Mouse (Mus musculus) stomach, embryonic 14.5 days (tissue): Measurements from ENCODE around the gene D930048N14Rik. TPM values are rescaled to one million over a fixed set of nuclear protein-coding genes. Genes with fewer than 3 reads are reported as not detected.
"Not testable (repeated sequence)": the region's sequence is repeated elsewhere in the genome, so short reads cannot be mapped to it uniquely, and the experiment has no call there.

Experiments
- ATAC-seq: fragments of 200-750 bp; cut with Nextera tagmentation; 2 replicates; pipeline ENCODE4 v1.8.0; 2017; ENCODE audit warnings: low read depth, moderate TSS enrichment; ENCODE audit not compliant: insufficient number of reproducible peaks, insufficient read depth, low FRiP score
- H3K27ac ChIP-seq: fragments of 300-500 bp; sonication (generic); 2 replicates; pipeline ENCODE4 v1.5.1; 2014; ENCODE audit warnings: mild to moderate bottlenecking, low read length, moderate library complexity, mixed read lengths
- H3K27me3 ChIP-seq: fragments of 300-500 bp; sonication (generic); 2 replicates; pipeline ENCODE4 v1.6.1; 2014; ENCODE audit warnings: low read length, control low read depth, mixed read lengths; ENCODE audit not compliant: control insufficient read depth, insufficient read depth
- H3K36me3 ChIP-seq: fragments of 300-500 bp; sonication (generic); 2 replicates; pipeline ENCODE4 v1.6.1; 2014; ENCODE audit warnings: mild to moderate bottlenecking, control low read depth, low read length, moderate library complexity, mixed read lengths; ENCODE audit not compliant: control insufficient read depth, insufficient read depth
- H3K4me1 ChIP-seq: fragments of 300-500 bp; sonication (generic); 2 replicates; pipeline ENCODE4 v1.6.1; 2014; ENCODE audit warnings: low read length, control low read depth, mixed read lengths; ENCODE audit not compliant: control insufficient read depth, insufficient read depth
- H3K4me2 ChIP-seq: fragments of 300-500 bp; sonication (generic); replicated peaks from 2 replicates; pipeline ENCODE4 v1.6.1; 2014; ENCODE audit warnings: low read depth, low read length, control low read depth
- H3K4me3 ChIP-seq: fragments of 300-500 bp; sonication (generic); 2 replicates; pipeline ENCODE4 v1.5.1; 2014; ENCODE audit warnings: low read depth, low read length, control low read depth
- H3K9ac ChIP-seq: fragments of 300-500 bp; sonication (generic); replicated peaks from 2 replicates; pipeline ENCODE4 v1.6.1; 2014; ENCODE audit warnings: low read depth, mild to moderate bottlenecking, control low read depth, low read length, moderate library complexity, mixed read lengths
- H3K9me3 ChIP-seq: fragments of 300-500 bp; sonication (generic); 2 replicates; pipeline ENCODE4 v1.6.1; 2016; ENCODE audit warnings: low read depth, low read length, control low read depth; ENCODE audit not compliant: control insufficient read depth
- whole genome bisulfite sequencing: fragments of 180-500 bp; shearing (Covaris S2); extraction: QIAGEN DNeasy Blood & Tissue Kit; methylation state at CpG from one replicate; pipeline ENCODE4 v1.1.7; 2014; 5-methylcytosine and 5-hydroxymethylcytosine counted together
- polyA plus RNA-seq: library from polyadenylated mRNA; unstranded; fragments of >200 nt; fragmentation: Nextera tagmentation; extraction: Ambion mirVana; gene quantifications from 2 replicates; pipeline ENCODE4 v1.2.1, GENCODE M21; 2014

Gene D930048N14Rik
- polyA plus RNA-seq, 1 experiment from 2014 or later: 5.2 TPM

DNA sequence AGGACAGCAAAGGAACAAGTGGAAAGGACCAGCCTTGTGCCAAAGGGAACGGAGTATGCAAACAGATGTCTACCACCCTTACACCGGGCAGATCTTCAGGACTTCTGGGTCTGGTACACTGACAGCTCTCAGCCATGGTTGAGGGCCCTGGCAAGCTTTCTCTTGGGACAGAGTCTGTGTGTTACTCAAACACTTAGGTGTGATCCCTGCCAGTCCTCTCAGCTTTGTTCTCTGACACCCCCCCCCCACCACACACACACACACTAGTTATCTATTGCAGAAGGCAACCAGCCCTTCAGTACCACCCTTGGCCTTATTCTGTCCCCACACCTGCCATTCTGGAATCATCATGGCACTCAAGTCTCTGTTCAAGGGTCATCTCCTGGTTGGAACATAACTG is 29.0 kb upstream of the D930048N14Rik start:
- Histone ChIP-seq H3K9ac (no peak overlapping the region), H3K36me3 (peaks cover 32% of the 10 kb centered on the region), H3K9me3 (no peaks in the 10 kb centered on the region), H3K4me2 (no peak overlapping the region), H3K4me1 (peaks cover 6% of the 10 kb centered on the region; the same call in 1 of the 2 replicates), H3K27ac (no peak overlapping the region), H3K27me3 (no peaks in the 10 kb centered on the region), H3K4me3 (no peak overlapping the region)
- WGBS: 92% methylated on average over 2 of the region's 2 CpGs
- no peak for ATAC-seq

DNA sequence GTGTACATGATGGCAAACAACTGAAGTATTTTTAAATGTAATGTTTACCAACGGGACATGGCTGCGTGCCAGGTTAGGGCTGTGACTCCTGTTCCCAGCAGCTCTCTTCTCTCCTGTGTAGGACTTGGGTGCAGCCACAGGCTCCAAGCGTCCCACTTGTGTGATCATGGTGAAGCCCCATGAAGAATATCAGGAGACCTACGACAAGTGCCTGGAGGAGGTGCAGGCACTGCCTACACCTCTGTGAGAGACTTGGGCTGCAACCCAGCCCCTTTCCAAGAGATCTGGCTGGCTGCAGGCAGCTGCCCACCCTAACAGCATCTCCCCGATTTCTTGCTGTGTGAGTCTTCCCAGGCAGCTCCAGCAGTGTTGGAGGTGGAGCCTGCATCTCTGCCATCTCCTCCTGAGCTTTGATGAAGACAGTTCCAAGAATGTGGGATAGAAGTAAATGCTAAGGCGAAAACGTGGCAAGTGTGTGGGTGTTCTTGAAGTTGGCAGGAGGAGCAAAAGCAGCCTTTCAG is 27.7 kb upstream of the D930048N14Rik start:
- Histone ChIP-seq H3K4me3 (no peak overlapping the region), H3K4me2 (no peak overlapping the region), H3K27ac (no peak overlapping the region), H3K4me1 (peaks cover 6% of the 10 kb centered on the region; the same call in 1 of the 2 replicates), H3K9me3 (no peaks in the 10 kb centered on the region), H3K36me3 (peaks cover 36% of the 10 kb centered on the region), H3K9ac (no peak overlapping the region), H3K27me3 (no peaks in the 10 kb centered on the region)
- no peak for ATAC-seq
- 82% methylated on average over 7 of the region's 7 CpGs for WGBS

DNA sequence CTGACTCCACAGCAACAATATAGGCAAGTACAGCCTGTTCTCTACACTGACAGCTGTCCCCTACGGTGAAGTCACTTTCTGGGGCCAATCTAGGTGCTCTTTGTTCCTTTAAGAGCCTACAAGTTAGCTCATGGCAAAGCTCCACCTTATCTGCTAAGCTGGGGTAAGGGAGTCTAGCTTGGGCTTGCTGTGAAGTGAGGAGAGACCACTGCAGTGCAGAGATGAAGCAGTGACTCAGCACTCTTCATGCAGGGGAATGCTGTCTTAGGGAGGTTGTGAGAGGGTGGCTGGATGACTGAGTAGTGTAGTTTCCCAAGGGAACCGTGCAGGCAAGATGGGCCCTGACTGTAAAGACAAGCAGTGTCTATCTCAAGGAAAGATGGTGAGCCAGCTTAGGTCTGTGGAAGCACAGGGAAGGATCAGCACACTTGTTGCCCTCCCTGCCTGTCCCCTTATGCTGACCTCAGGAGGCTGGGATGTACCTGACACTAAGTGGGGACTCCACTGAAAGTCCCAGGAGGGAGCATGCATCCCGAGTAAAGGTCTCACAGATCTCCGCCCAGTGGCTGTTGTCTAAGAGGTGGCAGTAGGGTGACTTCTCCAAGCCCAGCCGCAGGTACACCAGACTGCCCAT is 25.4 kb upstream of the D930048N14Rik start:
- Histone ChIP-seq H3K4me2 (no peak overlapping the region), H3K36me3 (peaks cover 36% of the 10 kb centered on the region), H3K27me3 (no peaks in the 10 kb centered on the region), H3K9ac (no peak overlapping the region), H3K4me3 (no peak overlapping the region), H3K27ac (no peak overlapping the region), H3K9me3 (no peaks in the 10 kb centered on the region), H3K4me1 (peaks cover 6% of the 10 kb centered on the region; the same call in 1 of the 2 replicates)
- 78% methylated on average over 5 of the region's 5 CpGs for WGBS
- ATAC-seq: no peak

DNA sequence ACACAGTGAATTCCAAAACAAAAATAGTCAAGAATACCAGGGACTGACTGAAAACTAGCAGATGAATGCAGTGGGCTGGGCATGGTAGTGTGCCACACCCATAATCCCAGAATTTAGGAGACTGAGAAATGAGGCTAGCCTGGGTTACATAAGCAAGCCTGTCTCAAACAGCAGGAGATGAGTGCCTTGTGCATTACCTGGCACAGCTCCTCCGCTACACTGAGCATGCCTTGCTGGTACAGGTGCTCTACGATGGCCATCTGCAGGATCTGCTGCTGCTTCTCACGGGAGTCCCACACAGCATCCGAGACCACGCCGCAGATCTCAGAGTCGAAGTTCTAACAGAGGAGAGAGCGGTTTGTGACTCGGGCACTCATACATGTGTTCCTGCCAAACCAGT is 23.3 kb upstream of the D930048N14Rik start:
- H3K4me3 ChIP-seq: no peak overlapping the region
- no peak overlapping the region for H3K9ac ChIP-seq
- H3K36me3 ChIP-seq: peaks cover 28% of the 10 kb centered on the region
- no peaks in the 10 kb centered on the region for H3K4me1 ChIP-seq
- H3K27me3 ChIP-seq: no peaks in the 10 kb centered on the region
- H3K4me2 ChIP-seq: no peak overlapping the region
- no peaks in the 10 kb centered on the region for H3K9me3 ChIP-seq
- no peak for ATAC-seq
- H3K27ac ChIP-seq: no peak overlapping the region
- 95% methylated on average over 9 of the region's 9 CpGs for WGBS

DNA sequence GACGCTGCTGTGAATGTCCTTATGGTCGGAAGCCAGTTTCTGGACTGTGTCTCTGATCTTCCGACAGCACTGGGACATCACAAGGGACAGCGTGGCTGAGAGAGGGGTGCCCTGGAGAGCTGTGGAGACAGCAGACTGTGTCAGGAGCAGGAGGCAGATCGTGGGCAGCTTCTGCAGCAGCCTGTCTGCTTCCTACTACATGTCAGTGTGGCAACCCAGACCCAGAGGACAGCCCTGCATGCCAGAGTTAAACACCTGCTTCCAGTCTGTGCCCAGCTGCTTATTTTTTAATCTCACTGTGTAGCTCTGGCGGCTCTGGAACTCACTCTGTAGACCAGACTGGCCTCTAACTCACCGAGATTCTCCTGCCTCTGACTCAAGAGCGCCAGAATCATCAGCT is 22.8 kb upstream of the D930048N14Rik start:
- no peak overlapping the region for H3K4me2 ChIP-seq
- no peaks in the 10 kb centered on the region for H3K27me3 ChIP-seq
- peaks cover 25% of the 10 kb centered on the region for H3K36me3 ChIP-seq
- H3K9me3 ChIP-seq: no peaks in the 10 kb centered on the region
- H3K9ac ChIP-seq: no peak overlapping the region
- no peak overlapping the region for H3K4me3 ChIP-seq
- no peak for ATAC-seq
- WGBS: 87% methylated on average over 8 of the region's 8 CpGs
- no peak overlapping the region for H3K27ac ChIP-seq
- no peaks in the 10 kb centered on the region for H3K4me1 ChIP-seq

DNA sequence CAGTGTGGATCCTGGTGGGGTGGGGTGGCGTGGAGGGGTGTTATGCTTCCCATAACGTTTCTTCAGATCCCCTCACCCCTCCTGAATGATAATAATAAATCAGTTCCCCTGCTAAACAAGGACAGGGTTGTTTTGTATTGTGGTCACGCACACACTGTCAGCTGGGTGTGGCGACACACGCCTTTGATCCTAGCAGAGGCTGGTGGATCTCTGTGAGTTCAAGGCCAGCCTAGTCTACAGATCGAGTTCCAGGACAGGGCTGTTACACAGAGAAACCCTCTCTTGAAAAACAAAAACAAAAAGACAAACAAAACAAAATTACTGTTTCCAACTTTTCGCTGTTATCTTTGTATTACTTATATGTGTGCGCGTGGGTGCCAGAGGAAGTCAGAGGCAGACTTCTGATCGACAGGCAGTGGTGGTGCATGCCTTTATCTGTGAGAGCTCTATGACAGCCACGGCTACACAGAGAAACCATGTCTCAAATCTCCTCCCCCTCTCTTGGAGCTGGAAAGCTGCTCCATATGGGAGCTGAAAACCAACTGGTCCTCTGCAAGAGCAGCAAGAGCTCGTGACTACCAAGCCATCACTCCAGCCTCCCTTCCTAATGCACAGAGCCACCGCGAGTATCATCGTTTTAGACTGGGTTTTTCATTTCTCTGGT is 21.0 kb upstream of the D930048N14Rik start:
- no peak for ATAC-seq
- WGBS: 78% methylated on average over 15 of the region's 15 CpGs
- peaks cover 2% of the 10 kb centered on the region; the same call in 1 of the 2 replicates for H3K4me1 ChIP-seq
- H3K36me3 ChIP-seq: peaks cover 11% of the 10 kb centered on the region
- H3K27ac ChIP-seq: no peak overlapping the region
- H3K4me3 ChIP-seq: no peak overlapping the region
- no peaks in the 10 kb centered on the region for H3K9me3 ChIP-seq
- H3K27me3 ChIP-seq: no peaks in the 10 kb centered on the region
- no peak overlapping the region for H3K9ac ChIP-seq
- no peak overlapping the region for H3K4me2 ChIP-seq

DNA sequence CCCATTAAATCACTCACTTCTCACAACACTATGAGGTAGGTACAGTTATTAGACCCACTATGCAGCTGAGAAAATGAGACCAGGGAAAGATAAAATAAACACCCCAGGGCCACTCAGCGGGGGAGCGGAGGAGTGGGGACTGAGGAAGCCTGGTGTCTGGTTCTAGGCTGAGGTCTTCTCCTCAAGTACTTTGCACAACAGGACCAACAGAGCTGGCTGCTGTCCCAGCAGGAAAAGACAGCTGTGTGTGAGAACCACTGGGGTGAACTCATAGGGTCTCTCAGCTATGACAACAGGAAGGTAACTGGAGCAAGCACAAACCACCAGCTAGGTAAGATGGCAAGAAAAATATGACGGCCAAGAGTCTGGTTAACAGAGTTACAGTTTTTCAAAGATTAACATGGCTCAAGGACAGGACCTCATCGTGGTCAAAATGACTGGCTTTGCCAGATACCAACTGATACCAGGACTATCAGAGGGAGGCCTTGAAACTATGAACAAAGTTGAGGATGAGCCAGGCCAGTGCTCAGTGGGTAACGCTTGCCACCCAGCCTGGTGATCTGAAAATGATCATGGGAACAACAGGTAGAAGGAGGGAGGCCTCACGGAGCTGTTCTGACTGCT is 18.5 kb upstream of the D930048N14Rik start:
- Histone ChIP-seq H3K27me3 (no peaks in the 10 kb centered on the region), H3K4me2 (no peak overlapping the region), H3K36me3 (peaks cover 3% of the 10 kb centered on the region; the same call in 1 of the 2 replicates), H3K27ac (no peak overlapping the region), H3K9me3 (no peaks in the 10 kb centered on the region), H3K4me1 (peaks cover 10% of the 10 kb centered on the region; the same call in 1 of the 2 replicates), H3K4me3 (no peak overlapping the region), H3K9ac (no peak overlapping the region)
- WGBS: 89% methylated on average over 6 of the region's 6 CpGs
- ATAC-seq: no peak

DNA sequence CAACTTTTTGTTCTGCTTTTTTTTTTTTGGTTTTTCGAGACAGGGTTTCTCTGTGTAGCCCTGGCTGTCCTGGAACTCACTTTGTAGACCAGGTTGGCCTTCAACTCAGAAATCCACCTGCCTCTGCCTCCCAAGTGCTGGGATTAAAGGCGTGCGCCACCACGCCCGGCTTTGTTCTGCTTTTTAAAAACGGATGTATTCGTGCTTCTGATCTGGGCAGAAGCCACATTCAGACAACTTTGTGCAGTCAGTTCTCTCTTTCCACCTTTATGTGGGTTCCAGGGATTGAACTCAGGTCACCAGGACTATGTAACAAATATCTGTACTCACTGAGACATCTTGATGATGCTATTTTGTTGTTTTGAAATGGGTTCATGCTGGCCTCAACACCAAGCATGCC is 17.6 kb upstream of the D930048N14Rik start:
- WGBS: 93% methylated on average over 7 of the region's 7 CpGs
- not testable (repeated sequence) for H3K27me3 ChIP-seq, H3K9ac ChIP-seq, H3K27ac ChIP-seq, H3K4me3 ChIP-seq, ATAC-seq, H3K9me3 ChIP-seq, H3K4me2 ChIP-seq, H3K36me3 ChIP-seq, H3K4me1 ChIP-seq
